Mouse (Mus musculus) lung, adult 2 months (tissue): ENCODE data around the gene Bcl11a.

ENCODE experiments used
- CTCF ChIP-seq: fragments of 200-500 bp; IDR thresholded peaks from 2 replicates; pipeline ENCODE4 v1.5.1; 2011; ENCODE audit warnings: mild to moderate bottlenecking, low read length, control low read depth; ENCODE audit not compliant: insufficient read depth
- POLR2A ChIP-seq: fragments of 200-500 bp; IDR thresholded peaks from 2 replicates; pipeline ENCODE4 v1.6.1; 2011; ENCODE audit warnings: low read depth, mild to moderate bottlenecking, control low read depth, low read length, borderline replicate concordance; ENCODE audit errors: extremely low read depth

GRCm38 (mm10) chr11:24115017-24115752, 37.3 kb downstream of the Bcl11a start:
- TF ChIP-seq POLR2A (no peak), CTCF (no peak)
